Mouse (Mus musculus): ENCODE measurements around the gene Shd. TPM values are rescaled to one million over a fixed set of nuclear protein-coding genes. Genes with fewer than 3 reads are reported as not detected.
"Not testable (repeated sequence)": the region's sequence is repeated elsewhere in the genome, so short reads cannot be mapped to it uniquely, and the experiment has no call there.

Shd gene
- 41.4 and 46.8 TPM in 2 replicates for polyA plus RNA-seq (2016; fragmentation: Nextera tagmentation; extraction: Ambion mirVana)

GRCm38 (mm10) chr17:55969966-55970891 is at the start of gene Shd:
Gene Shd (plus strand): TSS chr17:55970467.
- Histone ChIP-seq H3K36me3 (peaks cover 24% of the 10 kb centered on the region), H3K9me3 (no peaks in the 10 kb centered on the region), H3K9ac (peak within 1 kb of the TSS; percentile 73), H3K4me2 (replicated peaks) (peak within 1 kb of the TSS; percentile 68), H3K4me1 (peaks cover 21% of the 10 kb centered on the region; the same call in 1 of the 2 replicates), H3K4me3 (peak within 1 kb of the TSS; percentile 53), H3K27me3 (0 out of 2 replicates have a peak, but pooled peaks cover 6% of the 10 kb centered on the region), H3K27ac (no peak within 1 kb of the TSS)
- ATAC-seq (ENCODE audit: insufficient number of reproducible peaks, insufficient read depth, low FRiP score, low TSS enrichment): peak; percentile 16; the same call in 1 of the 2 replicates
- 8% methylated on average over 55 of the region's 55 CpGs for WGBS

- Histone ChIP-seq H3K27ac (peak overlapping the region; percentile 76), H3K36me3 (no peaks in the 10 kb centered on the region), H3K9ac (peak overlapping the region; percentile 68), H3K4me1 (no peaks in the 10 kb centered on the region), H3K4me2 (replicated peaks) (peak overlapping the region; percentile 64), H3K4me3 (peak overlapping the region; percentile 55), H3K9me3 (0 out of 2 replicates have a peak, but pooled peaks cover 9% of the 10 kb centered on the region), H3K27me3 (no peaks in the 10 kb centered on the region)
- peak; percentile 93 for ATAC-seq (ENCODE audit: insufficient number of reproducible peaks, insufficient read depth, low FRiP score, low TSS enrichment)
- 2% methylated on average over 33 of the region's 33 CpGs for WGBS
Measured at GRCm38 (mm10) chr17:55931553-55932502, 38.4 kb upstream of the Shd start.

- H3K27ac ChIP-seq: no peak overlapping the region
- peak overlapping the region; percentile 55 for H3K4me3 ChIP-seq
- peaks cover 14% of the 10 kb centered on the region; the same call in 1 of the 2 replicates for H3K9me3 ChIP-seq
- no peaks in the 10 kb centered on the region for H3K4me1 ChIP-seq
- no peaks in the 10 kb centered on the region for H3K36me3 ChIP-seq
- ATAC-seq (ENCODE audit: insufficient number of reproducible peaks, insufficient read depth, low FRiP score, low TSS enrichment): no peak
- H3K27me3 ChIP-seq: no peaks in the 10 kb centered on the region
- H3K4me2 ChIP-seq (replicated peaks): peak overlapping the region; percentile 64
- no peak overlapping the region; the same call in 1 of the 2 replicates for H3K9ac ChIP-seq
- WGBS: 62% methylated on average over 2 of the region's 2 CpGs
Measured at GRCm38 (mm10) chr17:55932635-55933034, 37.6 kb upstream of the Shd start.

GRCm38 (mm10) chr17:55933191-55933590 is 37.1 kb upstream of the Shd start:
- H3K27me3 ChIP-seq: no peaks in the 10 kb centered on the region
- H3K9me3 ChIP-seq: peaks cover 16% of the 10 kb centered on the region; the same call in 1 of the 2 replicates
- no peaks in the 10 kb centered on the region for H3K4me1 ChIP-seq
- no peak overlapping the region for H3K9ac ChIP-seq
- H3K4me2 ChIP-seq (replicated peaks): no peak overlapping the region
- WGBS: 89% methylated on average over 15 of the region's 15 CpGs
- H3K36me3 ChIP-seq: no peaks in the 10 kb centered on the region
- no peak for ATAC-seq (ENCODE audit: insufficient number of reproducible peaks, insufficient read depth, low FRiP score, low TSS enrichment)
- H3K4me3 ChIP-seq: 0 out of 2 replicates have a peak overlapping the region, but pooled peaks have one; percentile 55
- no peak overlapping the region for H3K27ac ChIP-seq

GRCm38 (mm10) chr17:55944387-55944865 is 25.8 kb upstream of the Shd start:
- not testable (repeated sequence) for H3K9ac ChIP-seq

GRCm38 (mm10) chr17:55944866-55945682 is 25.2 kb upstream of the Shd start:
- peak overlapping the region; percentile 78 for H3K4me2 ChIP-seq (replicated peaks)
- H3K9ac ChIP-seq: peak overlapping the region; percentile 60
- not testable (repeated sequence) for H3K36me3 ChIP-seq, H3K9me3 ChIP-seq, H3K27me3 ChIP-seq, H3K4me1 ChIP-seq
- H3K4me3 ChIP-seq: peak overlapping the region; percentile 52
- under 1% methylated on average over 56 of the region's 56 CpGs for WGBS
- peak; percentile 96 for ATAC-seq (ENCODE audit: insufficient number of reproducible peaks, insufficient read depth, low FRiP score, low TSS enrichment)
- H3K27ac ChIP-seq: peak overlapping the region; percentile 90

More at GRCm38 (mm10) chr17:55944387-55944865, 25.8 kb upstream of the Shd start:
- Histone ChIP-seq H3K4me2 (replicated peaks) (peak overlapping the region; percentile 78), H3K4me3 (peak overlapping the region; percentile 52), H3K27ac (peak overlapping the region; percentile 90; the same call in 1 of the 2 replicates)
- not testable (repeated sequence) for H3K4me1 ChIP-seq; H3K9me3 ChIP-seq; H3K27me3 ChIP-seq; ATAC-seq (ENCODE audit: insufficient number of reproducible peaks, insufficient read depth, low FRiP score, low TSS enrichment); H3K36me3 ChIP-seq
- WGBS: 32% methylated on average over 10 of the region's 10 CpGs

- no peaks in the 10 kb centered on the region for H3K27me3 ChIP-seq
- H3K9me3 ChIP-seq: no peaks in the 10 kb centered on the region
- peak overlapping the region; percentile 90 for H3K27ac ChIP-seq
- no peaks in the 10 kb centered on the region for H3K4me1 ChIP-seq
- no peak for ATAC-seq (ENCODE audit: insufficient number of reproducible peaks, insufficient read depth, low FRiP score, low TSS enrichment)
- H3K9ac ChIP-seq: peak overlapping the region; percentile 60
- peak overlapping the region; percentile 78 for H3K4me2 ChIP-seq (replicated peaks)
- H3K4me3 ChIP-seq: peak overlapping the region; percentile 52
- no peaks in the 10 kb centered on the region for H3K36me3 ChIP-seq
- 34% methylated on average over 5 of the region's 5 CpGs for WGBS
Measured at GRCm38 (mm10) chr17:55945696-55946095, 24.6 kb upstream of the Shd start.

- no peak overlapping the region for H3K9ac ChIP-seq
- H3K36me3 ChIP-seq: no peaks in the 10 kb centered on the region
- ATAC-seq (ENCODE audit: insufficient number of reproducible peaks, insufficient read depth, low FRiP score, low TSS enrichment): no peak
- WGBS: 85% methylated on average over 4 of the region's 4 CpGs
- H3K27me3 ChIP-seq: no peaks in the 10 kb centered on the region
- H3K4me3 ChIP-seq: no peak overlapping the region
- H3K27ac ChIP-seq: no peak overlapping the region
- H3K4me1 ChIP-seq: no peaks in the 10 kb centered on the region
- H3K9me3 ChIP-seq: no peaks in the 10 kb centered on the region
- H3K4me2 ChIP-seq (replicated peaks): no peak overlapping the region
Measured at GRCm38 (mm10) chr17:55948647-55949046, 21.6 kb upstream of the Shd start.

- Histone ChIP-seq H3K27me3 (peaks cover 4% of the 10 kb centered on the region; the same call in 1 of the 2 replicates), H3K4me1 (no peaks in the 10 kb centered on the region), H3K4me3 (no peak within 1 kb of the TSS), H3K9me3 (no peaks in the 10 kb centered on the region), H3K36me3 (no peaks in the 10 kb centered on the region), H3K4me2 (replicated peaks) (no peak within 1 kb of the TSS), H3K9ac (no peak within 1 kb of the TSS), H3K27ac (no peak within 1 kb of the TSS)
- 90% methylated on average over 2 of the region's 2 CpGs for WGBS
- ATAC-seq (ENCODE audit: insufficient number of reproducible peaks, insufficient read depth, low FRiP score, low TSS enrichment): no peak
Measured at GRCm38 (mm10) chr17:55949400-55949799, 20.9 kb upstream of the Shd start, which contains the start of gene Zfp119b. Gene Zfp119b (minus strand): TSS chr17:55949500.

GRCm38 (mm10) chr17:55950601-55951000 is 19.7 kb upstream of the Shd start:
- H3K4me3 ChIP-seq: no peak overlapping the region
- WGBS: 76% methylated on average over 9 of the region's 9 CpGs
- no peaks in the 10 kb centered on the region for H3K4me1 ChIP-seq
- no peak overlapping the region for H3K9ac ChIP-seq
- H3K36me3 ChIP-seq: no peaks in the 10 kb centered on the region
- H3K9me3 ChIP-seq: no peaks in the 10 kb centered on the region
- H3K27me3 ChIP-seq: peaks cover 11% of the 10 kb centered on the region
- no peak for ATAC-seq (ENCODE audit: insufficient number of reproducible peaks, insufficient read depth, low FRiP score, low TSS enrichment)
- H3K27ac ChIP-seq: no peak overlapping the region
- no peak overlapping the region for H3K4me2 ChIP-seq (replicated peaks)

All from embryonic facial prominence, embryonic 12.5 days (tissue).